Mouse (Mus musculus) testis, postnatal 10 days (tissue): ENCODE results near the gene Thumpd1.
"Not testable (repeated sequence)": the region's sequence is repeated elsewhere in the genome, so short reads cannot be mapped to it uniquely, and the experiment has no call there.

ENCODE experiments used
- DNase-seq: peaks from one replicate; pipeline ENCODE4 v3.0.0; 2021; ENCODE audit warnings: low spot score

Gene Thumpd1

GRCm38 (mm10) chr7:119720253-119720946 is at the start of gene Thumpd1:
Gene Thumpd1 (minus strand): TSS chr7:119720798.
- DNase-seq, result peak; percentile 98

GRCm38 (mm10) chr7:119769895-119770294 is 49.3 kb upstream of the Thumpd1 start:
- DNase-seq, result no peak

GRCm38 (mm10) chr7:119766996-119767395 is 46.4 kb upstream of the Thumpd1 start:
- DNase-seq, result no peak

GRCm38 (mm10) chr7:119764377-119764776 is 43.8 kb upstream of the Thumpd1 start:
- DNase-seq, result no peak

- no peak for DNase-seq
Observed at GRCm38 (mm10) chr7:119762166-119762697, 41.6 kb upstream of the Thumpd1 start.

GRCm38 (mm10) chr7:119760527-119760951 is 39.9 kb upstream of the Thumpd1 start, which contains the start of gene Acsm3:
Gene Acsm3 (plus strand): TSS chr7:119760923.
- no peak for DNase-seq

GRCm38 (mm10) chr7:119753696-119754095 is 33.1 kb upstream of the Thumpd1 start:
- no peak for DNase-seq

- no peak for DNase-seq
Observed at GRCm38 (mm10) chr7:119749942-119750341, 29.3 kb upstream of the Thumpd1 start.

- DNase-seq, result no peak
Observed at GRCm38 (mm10) chr7:119748761-119749160, 28.2 kb upstream of the Thumpd1 start.

- no peak for DNase-seq
Observed at GRCm38 (mm10) chr7:119745869-119746268, 25.3 kb upstream of the Thumpd1 start.

GRCm38 (mm10) chr7:119744321-119744720 is 23.7 kb upstream of the Thumpd1 start:
- DNase-seq, result no peak

GRCm38 (mm10) chr7:119739798-119740468 is 19.3 kb upstream of the Thumpd1 start:
- DNase-seq, result not testable (repeated sequence)

GRCm38 (mm10) chr7:119738877-119739276 is 18.3 kb upstream of the Thumpd1 start:
- no peak for DNase-seq

- not testable (repeated sequence) for DNase-seq
Observed at GRCm38 (mm10) chr7:119731262-119731661, 10.7 kb upstream of the Thumpd1 start.

- DNase-seq, result no peak
Observed at GRCm38 (mm10) chr7:119727621-119728020, 7.0 kb upstream of the Thumpd1 start.

- peak; percentile 50 for DNase-seq
Observed at GRCm38 (mm10) chr7:119720947-119721310, 331 bp upstream of the Thumpd1 start.

- no peak for DNase-seq
Observed at GRCm38 (mm10) chr7:119714111-119714510, 6.5 kb downstream of the Thumpd1 start.

GRCm38 (mm10) chr7:119694926-119695325 is 25.7 kb downstream of the Thumpd1 start:
- DNase-seq, result no peak

- no peak for DNase-seq
Observed at GRCm38 (mm10) chr7:119692302-119692701, 28.3 kb downstream of the Thumpd1 start.

GRCm38 (mm10) chr7:119689726-119690125 is 30.9 kb downstream of the Thumpd1 start, which contains the start of gene Acsm4:
Gene Acsm4 (plus strand): TSS chr7:119690026.
- no peak for DNase-seq

GRCm38 (mm10) chr7:119682699-119683098 is 37.9 kb downstream of the Thumpd1 start:
- DNase-seq, result no peak

- no peak for DNase-seq
Observed at GRCm38 (mm10) chr7:119680107-119680506, 40.5 kb downstream of the Thumpd1 start.

GRCm38 (mm10) chr7:119673465-119673864 is 47.1 kb downstream of the Thumpd1 start:
- DNase-seq, result peak; percentile 57
